Mouse (Mus musculus): ENCODE measurements around the gene AI593442. TPM values are rescaled to one million over a fixed set of nuclear protein-coding genes. Genes with fewer than 3 reads are reported as not detected.
A peak's percentile ranks its signal among the peaks of the same experiment; 100 is the strongest.

Gene AI593442
- total RNA-seq, 1 experiment, result 0.54 TPM

GRCm38 (mm10) chr9:52680036-52680435 is 456 bp upstream of the AI593442 start:
- in situ Hi-C loops (cut with MboI; ENCODE audit: low sequenced_read_pairs in 2 of 2, unreplicated experiment in 2 of 2), result no loop called here
- TF ChIP-seq ZNF384 (IDR thresholded peaks at IDR 0.05; ENCODE audit: low read depth, low read length) (no peak), HCFC1 (IDR thresholded peaks at IDR 0.05; ENCODE audit: borderline replicate concordance, insufficient read depth, low read length) (no peak), MAFK (IDR thresholded peaks at IDR 0.05; ENCODE audit: insufficient read depth, low read depth, low read length) (no peak), ZC3H11A (IDR thresholded peaks at IDR 0.05; ENCODE audit: borderline replicate concordance, low read depth, low read length) (no peak), CHD2 (IDR thresholded peaks at IDR 0.05; ENCODE audit: low read depth, low read length) (no peak)
- no peaks in the 10 kb centered on the region for H3K36me3 ChIP-seq (ENCODE audit: control insufficient read depth, insufficient read depth, low read length, poor library complexity, severe bottlenecking)
- H3K9ac ChIP-seq (ENCODE audit: insufficient read depth, low read depth, low read length, poor library complexity, severe bottlenecking), result no peak overlapping the region
- no peaks in the 10 kb centered on the region for H3K9me3 ChIP-seq (ENCODE audit: control insufficient read depth, insufficient read depth, low read depth, low read length)
- DNase-seq (ENCODE audit: low read depth, low spot score), result no peak
- no peak overlapping the region for H3K4me3 ChIP-seq (ENCODE audit: insufficient read depth in 1 of 2, low read depth in 1 of 2, low read length in 2 of 2, poor library complexity in 1 of 2, severe bottlenecking in 1 of 2)
- peaks cover 0 to 4% of the 10 kb centered on the region in 2 experiments; a peak in 1 of 4 replicates for H3K4me1 ChIP-seq (ENCODE audit: control insufficient read depth in 2 of 2, insufficient read depth in 2 of 2, low read length in 2 of 2, poor library complexity in 1 of 2)
- H3K27ac ChIP-seq (ENCODE audit: insufficient read depth, low read depth, low read length, poor library complexity, severe bottlenecking), result no peak overlapping the region

- no peak for TF ChIP-seq CHD2 (IDR thresholded peaks at IDR 0.05; ENCODE audit: low read depth, low read length)
- TF ChIP-seq ZNF384 (IDR thresholded peaks at IDR 0.05; ENCODE audit: low read depth, low read length), result no peak
- TF ChIP-seq ZC3H11A (IDR thresholded peaks at IDR 0.05; ENCODE audit: borderline replicate concordance, low read depth, low read length), result no peak
- no peak for TF ChIP-seq HCFC1 (IDR thresholded peaks at IDR 0.05; ENCODE audit: borderline replicate concordance, insufficient read depth, low read length)
- no peak for TF ChIP-seq MAFK (IDR thresholded peaks at IDR 0.05; ENCODE audit: insufficient read depth, low read depth, low read length)
- no peak for DNase-seq (ENCODE audit: low read depth, low spot score)
- Histone ChIP-seq H3K36me3 (ENCODE audit: control insufficient read depth, insufficient read depth, low read length, poor library complexity, severe bottlenecking) (no peaks in the 10 kb centered on the region), H3K9me3 (ENCODE audit: control insufficient read depth, insufficient read depth, low read depth, low read length) (no peaks in the 10 kb centered on the region), H3K4me3 (ENCODE audit: insufficient read depth in 1 of 2, low read depth in 1 of 2, low read length in 2 of 2, poor library complexity in 1 of 2, severe bottlenecking in 1 of 2) (peak overlapping the region; percentile 78 to 89; a peak in 3 of 4 replicates), H3K9ac (ENCODE audit: insufficient read depth, low read depth, low read length, poor library complexity, severe bottlenecking) (no peak overlapping the region), H3K27ac (ENCODE audit: insufficient read depth, low read depth, low read length, poor library complexity, severe bottlenecking) (no peak overlapping the region), H3K4me1 (ENCODE audit: control insufficient read depth in 2 of 2, insufficient read depth in 2 of 2, low read length in 2 of 2, poor library complexity in 1 of 2) (peaks cover 0 to 4% of the 10 kb centered on the region in 2 experiments; a peak in 1 of 4 replicates)
- in situ Hi-C loops (cut with MboI; ENCODE audit: low sequenced_read_pairs in 2 of 2, unreplicated experiment in 2 of 2), result no loop called here
Observed at GRCm38 (mm10) chr9:52678839-52679215, 753 bp downstream of the AI593442 start.

- Histone ChIP-seq H3K36me3 (ENCODE audit: control insufficient read depth, insufficient read depth, low read length, poor library complexity, severe bottlenecking) (no peaks in the 10 kb centered on the region), H3K4me1 (ENCODE audit: control insufficient read depth in 2 of 2, insufficient read depth in 2 of 2, low read length in 2 of 2, poor library complexity in 1 of 2) (peaks cover 0 to 4% of the 10 kb centered on the region in 2 experiments; a peak in 1 of 4 replicates), H3K9ac (ENCODE audit: insufficient read depth, low read depth, low read length, poor library complexity, severe bottlenecking) (no peak overlapping the region), H3K4me3 (ENCODE audit: insufficient read depth in 1 of 2, low read depth in 1 of 2, low read length in 2 of 2, poor library complexity in 1 of 2, severe bottlenecking in 1 of 2) (peak overlapping the region; percentile 78 to 89; a peak in 3 of 4 replicates), H3K27ac (ENCODE audit: insufficient read depth, low read depth, low read length, poor library complexity, severe bottlenecking) (no peak overlapping the region), H3K9me3 (ENCODE audit: control insufficient read depth, insufficient read depth, low read depth, low read length) (no peaks in the 10 kb centered on the region)
- in situ Hi-C loops (cut with MboI; ENCODE audit: low sequenced_read_pairs in 2 of 2, unreplicated experiment in 2 of 2), result no loop called here
- DNase-seq (ENCODE audit: low read depth, low spot score), result no peak
- TF ChIP-seq ZNF384 (IDR thresholded peaks at IDR 0.05; ENCODE audit: low read depth, low read length), result no peak
- no peak for TF ChIP-seq CHD2 (IDR thresholded peaks at IDR 0.05; ENCODE audit: low read depth, low read length)
- TF ChIP-seq HCFC1 (IDR thresholded peaks at IDR 0.05; ENCODE audit: borderline replicate concordance, insufficient read depth, low read length), result no peak
- TF ChIP-seq ZC3H11A (IDR thresholded peaks at IDR 0.05; ENCODE audit: borderline replicate concordance, low read depth, low read length), result no peak
- no peak for TF ChIP-seq MAFK (IDR thresholded peaks at IDR 0.05; ENCODE audit: insufficient read depth, low read depth, low read length)
Observed at GRCm38 (mm10) chr9:52678179-52678838, 1.3 kb downstream of the AI593442 start.

DNA sequence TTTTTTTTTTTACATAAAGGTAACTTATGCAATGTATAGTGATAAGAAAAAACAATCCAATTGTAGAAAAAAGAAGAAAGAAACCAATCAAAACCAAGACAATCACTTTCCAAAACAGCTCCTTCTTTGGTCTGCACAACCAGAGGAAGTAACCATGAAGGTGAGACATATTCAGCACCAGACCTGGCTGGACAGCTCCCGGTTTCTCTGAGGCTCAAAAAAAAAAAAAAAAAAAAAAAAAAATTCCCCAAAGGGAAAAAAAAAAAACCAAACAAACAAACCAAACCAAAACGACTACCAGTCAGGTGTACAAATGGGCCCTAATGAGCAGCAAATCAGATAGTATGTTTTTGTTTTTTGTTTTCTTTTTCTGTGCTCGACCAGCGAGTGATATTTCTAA is 3.0 kb downstream of the AI593442 start:
- no peak overlapping the region for H3K4me3 ChIP-seq (ENCODE audit: insufficient read depth in 1 of 2, low read depth in 1 of 2, low read length in 2 of 2, poor library complexity in 1 of 2, severe bottlenecking in 1 of 2)
- DNase-seq (ENCODE audit: low read depth, low spot score), result no peak
- no peak for TF ChIP-seq HCFC1 (IDR thresholded peaks at IDR 0.05; ENCODE audit: borderline replicate concordance, insufficient read depth, low read length)
- TF ChIP-seq ZC3H11A (IDR thresholded peaks at IDR 0.05; ENCODE audit: borderline replicate concordance, low read depth, low read length), result no peak
- no peak for TF ChIP-seq CHD2 (IDR thresholded peaks at IDR 0.05; ENCODE audit: low read depth, low read length)
- TF ChIP-seq MAFK (IDR thresholded peaks at IDR 0.05; ENCODE audit: insufficient read depth, low read depth, low read length), result 0 out of 2 replicates have a peak, but pooled peaks have one; percentile 15
- peak; percentile 99 for TF ChIP-seq ZNF384 (IDR thresholded peaks at IDR 0.05; ENCODE audit: low read depth, low read length)
- no peak overlapping the region for H3K9ac ChIP-seq (ENCODE audit: insufficient read depth, low read depth, low read length, poor library complexity, severe bottlenecking)
- in situ Hi-C loops (cut with MboI; ENCODE audit: low sequenced_read_pairs in 2 of 2, unreplicated experiment in 2 of 2), result no loop called here
- peaks cover 0 to 4% of the 10 kb centered on the region in 2 experiments; a peak in 1 of 4 replicates for H3K4me1 ChIP-seq (ENCODE audit: control insufficient read depth in 2 of 2, insufficient read depth in 2 of 2, low read length in 2 of 2, poor library complexity in 1 of 2)
- H3K27ac ChIP-seq (ENCODE audit: insufficient read depth, low read depth, low read length, poor library complexity, severe bottlenecking), result no peak overlapping the region
- H3K9me3 ChIP-seq (ENCODE audit: control insufficient read depth, insufficient read depth, low read depth, low read length), result no peaks in the 10 kb centered on the region
- no peaks in the 10 kb centered on the region for H3K36me3 ChIP-seq (ENCODE audit: control insufficient read depth, insufficient read depth, low read length, poor library complexity, severe bottlenecking)

Measured in ES-E14 (cell line).